Mouse (Mus musculus): Measurements from ENCODE around the gene Klra1.
"Not testable (repeated sequence)": the region's sequence is repeated elsewhere in the genome, so short reads cannot be mapped to it uniquely, and the experiment has no call there.

- TF ChIP-seq POLR2A (IDR thresholded peaks at IDR 0.05; ENCODE audit: low read depth, low read length); CTCF (IDR thresholded peaks at IDR 0.05; ENCODE audit: extremely low read depth, insufficient read length, insufficient replicate concordance, low read depth, low read length): not testable (repeated sequence)
Observed at GRCm38 (mm10) chr6:130341973-130342372, 44.7 kb downstream of the Klra1 start.
